ENCODE assay signal across 7 mouse cellular contexts in the genomic region with DNA sequence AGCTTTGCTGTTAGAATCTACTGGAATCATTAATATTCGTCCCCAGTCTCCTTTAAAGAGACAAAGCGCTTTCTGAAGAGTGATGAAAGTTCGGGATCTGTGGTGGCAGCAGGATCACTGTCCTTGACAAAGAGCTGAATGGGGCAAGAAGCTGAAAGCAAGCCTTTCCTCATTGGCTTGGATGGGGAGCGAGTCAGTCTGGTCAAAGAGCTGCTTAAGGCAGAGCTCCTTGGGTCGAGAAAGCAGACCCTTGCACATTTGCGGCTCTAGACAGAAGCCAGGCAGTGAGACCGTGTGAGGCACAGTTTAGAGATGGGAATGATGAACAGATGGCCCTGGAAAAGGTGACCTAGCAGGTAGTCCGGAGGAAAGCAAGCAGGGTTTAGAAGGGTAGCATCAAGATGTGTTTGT. TPM values are rescaled to one million over a fixed set of nuclear protein-coding genes. Genes with fewer than 3 reads are reported as not detected.
A peak's percentile ranks its signal among the peaks of the same experiment; 100 is the strongest.
DNase-seq lines count a peak whose midpoint lies in the region; ATAC-seq lines count a peak whose summit lies in the region.

No protein-coding gene starts in this region.

- no peaks in the 10 kb centered on the region for H3K4me1 ChIP-seq in liver, embryonic 12.5 days
- peaks cover 30% of the 10 kb centered on the region for H3K4me1 ChIP-seq in hindbrain, embryonic 13.5 days (replicated peaks)
- H3K4me1 ChIP-seq in neural tube, embryonic 12.5 days, result peaks cover 5% of the 10 kb centered on the region; the same call in 1 of the 2 replicates

- no peaks in the 10 kb centered on the region for H3K9me3 ChIP-seq in liver, embryonic 12.5 days (replicated peaks)
- H3K9me3 ChIP-seq in hindbrain, embryonic 13.5 days, result no peaks in the 10 kb centered on the region
- no peaks in the 10 kb centered on the region for H3K9me3 ChIP-seq in neural tube, embryonic 12.5 days

- no peak overlapping the region for H3K9ac ChIP-seq in liver, embryonic 12.5 days
- H3K9ac ChIP-seq in hindbrain, embryonic 13.5 days, result peak overlapping the region; percentile 76
- H3K9ac ChIP-seq in neural tube, embryonic 12.5 days, result peak overlapping the region; percentile 56; the same call in 1 of the 2 replicates

- no peak for ATAC-seq in liver, embryonic 12.5 days
- ATAC-seq in hindbrain, embryonic 13.5 days (ENCODE audit: low FRiP score), result peak; percentile 52
- peak; percentile 39 for ATAC-seq in neural tube, embryonic 12.5 days (ENCODE audit: low FRiP score, low read depth)

- no peak for DNase-seq in liver
- DNase-seq in cerebellum, postnatal 25 days, result peak; percentile 77 to 81
- no peak for DNase-seq in adrenal gland, adult 8-10 months
- DNase-seq in ovary, postnatal 14 days (ENCODE audit: low spot score), result no peak

- H3K27ac ChIP-seq in liver, embryonic 12.5 days, result no peak overlapping the region
- peak overlapping the region; percentile 74 for H3K27ac ChIP-seq in hindbrain, embryonic 13.5 days
- H3K27ac ChIP-seq in neural tube, embryonic 12.5 days, result no peak overlapping the region

- H3K4me2 ChIP-seq in liver, embryonic 12.5 days, result peak overlapping the region; percentile 49; the same call in 1 of the 2 replicates
- peak overlapping the region; percentile 74 for H3K4me2 ChIP-seq in hindbrain, embryonic 13.5 days
- peak overlapping the region; percentile 89 for H3K4me2 ChIP-seq in neural tube, embryonic 12.5 days (replicated peaks)

- H3K36me3 ChIP-seq in liver, embryonic 12.5 days, result no peaks in the 10 kb centered on the region
- H3K36me3 ChIP-seq in hindbrain, embryonic 13.5 days, result no peaks in the 10 kb centered on the region
- no peaks in the 10 kb centered on the region for H3K36me3 ChIP-seq in neural tube, embryonic 12.5 days

- 22% methylated on average over 8 of the region's 8 CpGs for WGBS in liver, embryonic 12.5 days (ENCODE audit: insufficient replicate concordance)
- 13% methylated on average over 8 of the region's 8 CpGs for WGBS in hindbrain, embryonic 13.5 days
- WGBS in neural tube, embryonic 12.5 days, result 19% methylated on average over 8 of the region's 8 CpGs

- no peak overlapping the region for H3K4me3 ChIP-seq in liver, embryonic 12.5 days
- peak overlapping the region; percentile 59 for H3K4me3 ChIP-seq in hindbrain, embryonic 13.5 days
- H3K4me3 ChIP-seq in neural tube, embryonic 12.5 days, result peak overlapping the region; percentile 57

- peaks cover 20% of the 10 kb centered on the region for H3K27me3 ChIP-seq in liver, embryonic 12.5 days (replicated peaks)
- no peaks in the 10 kb centered on the region for H3K27me3 ChIP-seq in hindbrain, embryonic 13.5 days
- no peaks in the 10 kb centered on the region for H3K27me3 ChIP-seq in neural tube, embryonic 12.5 days (replicated peaks)

RNA-seq across cellular contexts. Expression of gene Plcxd3, which starts 0.9 kb away (rescaled TPM):
- polyA plus RNA-seq in liver, embryonic 12.5 days (2016; fragmentation: Nextera tagmentation; extraction: Ambion mirVana), result 0.60 and 0.72 TPM in 2 replicates
- 55.1 and 64.3 TPM in 2 replicates for polyA plus RNA-seq in hindbrain, embryonic 13.5 days (2015; fragmentation: Nextera tagmentation; extraction: Ambion mirVana)
- 18.4 and 23.0 TPM in 2 replicates for polyA plus RNA-seq in neural tube, embryonic 12.5 days (2016; fragmentation: Nextera tagmentation; extraction: Ambion mirVana)
- total RNA-seq in adrenal gland, adult 8-10 months (2022), result 1 to 10 TPM; 3.1 to 6.3 (median 4.6) TPM

Comparison
In these comparisons a context has a peak if more than half of its experiments do, and no peak if none do; other contexts are left out.
1. DNase-seq: peak in cerebellum, postnatal 25 days (2 of 2); none in liver (single experiment), adrenal gland, adult 8-10 months (single experiment) and ovary, postnatal 14 days (single experiment).
2. RNA of gene Plcxd3, which starts 0.9 kb away (polyA plus RNA-seq): 55.1 to 64.3 TPM in hindbrain, embryonic 13.5 days and 18.4 to 23.0 TPM in neural tube, embryonic 12.5 days; 0.60 to 0.72 TPM in liver, embryonic 12.5 days; every median in the first group is over 10 times any median in the second.
3. Peak in every context shown above with its lines, with median percentiles within 50 percentile points of each other: H3K4me2 ChIP-seq.